Comparison of ENCODE assay signal across 8 mouse cellular contexts in the genomic region with DNA sequence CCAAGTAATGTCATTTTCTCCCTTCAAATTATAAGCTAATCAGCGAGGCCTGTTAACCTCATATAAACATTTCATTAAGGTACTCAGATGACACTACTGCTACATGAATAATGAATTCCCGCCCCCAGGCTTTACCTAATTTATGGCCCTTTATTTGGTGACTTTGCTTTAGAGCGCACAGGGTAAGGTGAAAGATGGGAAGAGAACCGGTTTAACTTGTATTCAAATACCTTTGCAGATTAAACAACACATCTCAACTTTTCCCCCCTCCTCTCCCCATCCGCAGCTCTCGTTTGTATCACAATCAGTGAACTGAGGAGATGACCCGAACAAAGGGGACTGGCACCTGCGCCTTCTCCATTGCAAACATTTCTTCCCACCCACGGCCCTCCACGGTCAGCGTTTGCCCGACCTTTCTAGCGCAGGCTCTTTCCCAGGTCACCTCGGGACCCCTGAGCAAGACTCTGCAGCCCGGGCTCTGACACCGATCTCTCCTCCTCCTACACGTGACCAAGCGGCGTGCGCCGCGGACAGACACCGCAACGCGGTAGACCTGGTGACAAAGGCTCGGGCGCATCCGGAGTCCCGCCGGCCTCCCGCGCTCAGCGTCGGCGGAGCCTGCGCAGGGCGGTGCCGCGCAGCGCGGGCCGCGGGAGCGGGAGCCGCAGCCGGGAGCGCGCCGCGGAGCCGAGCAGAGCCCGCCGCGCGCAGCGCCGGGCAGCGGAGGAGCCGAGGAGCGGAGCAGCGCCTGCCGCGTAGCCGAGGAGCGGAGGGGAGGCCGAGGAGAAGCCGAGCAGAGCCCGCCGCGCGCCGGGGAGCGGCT. TPM values are rescaled to one million over a fixed set of nuclear protein-coding genes. Genes with fewer than 3 reads are reported as not detected.
DNase-seq lines count a peak whose midpoint lies in the region; ATAC-seq and TF ChIP-seq lines count a peak whose summit lies in the region.

A gene (plus strand): TSS at position 328 of the 823 bp plus-strand sequence.

- no peak for TF ChIP-seq CTCF in lung, embryonic 14.5 days (IDR thresholded peaks at IDR 0.05; ENCODE audit: low read depth)
- TF ChIP-seq CTCF in olfactory bulb, adult 2 months (IDR thresholded peaks at IDR 0.05; ENCODE audit: insufficient read depth, low read depth, low read length) = no peak

- H3K4me3 ChIP-seq in lung, embryonic 14.5 days (ENCODE audit: low read depth, low read length) = peak within 1 kb of the TSS; percentile 92
- H3K4me3 ChIP-seq in olfactory bulb, adult 2 months (ENCODE audit: insufficient read depth, low read depth, low read length) = peak within 1 kb of the TSS; percentile 93

- WGBS in lung, embryonic 14.5 days = 1% methylated on average over 70 of the region's 73 CpGs
- 1% methylated on average over 70 of the region's 73 CpGs for WGBS in olfactory bulb, adult 2 months

- peak within 1 kb of the TSS; percentile 99 for H3K27ac ChIP-seq in lung, embryonic 14.5 days (ENCODE audit: low read depth)
- peak within 1 kb of the TSS; percentile 96 for H3K27ac ChIP-seq in olfactory bulb, adult 2 months (ENCODE audit: insufficient read depth, low read depth, low read length)

- peak; percentile 89; the same call in 1 of the 2 replicates for TF ChIP-seq POLR2A in olfactory bulb, adult 2 months (IDR thresholded peaks at IDR 0.05; ENCODE audit: insufficient read depth, low read depth, low read length)

- H3K4me2 ChIP-seq in lung, embryonic 14.5 days = peak within 1 kb of the TSS; percentile 67

- H3K4me1 ChIP-seq in lung, embryonic 14.5 days (ENCODE audit: insufficient read depth) = peaks cover 18% of the 10 kb centered on the region
- H3K4me1 ChIP-seq in olfactory bulb, adult 2 months (ENCODE audit: control insufficient read depth, insufficient read depth, low read length) = peaks cover 9% of the 10 kb centered on the region

- peak within 1 kb of the TSS; percentile 98 for H3K9ac ChIP-seq in lung, embryonic 14.5 days

- no peaks in the 10 kb centered on the region for H3K27me3 ChIP-seq in lung, embryonic 14.5 days (ENCODE audit: insufficient read depth, low read length)

- no peaks in the 10 kb centered on the region for H3K9me3 ChIP-seq in lung, embryonic 14.5 days (ENCODE audit: low read depth, low read length)

- peak; percentile 98 for DNase-seq in R1 (ENCODE audit: low read depth, low spot score)
- DNase-seq in cerebellum, adult 9-10 months = peak; percentile 89
- DNase-seq in forelimb bud, embryonic 11.5 days (ENCODE audit: low read depth, low spot score) = peak; percentile 83
- DNase-seq in heart, postnatal 36 days = peak; percentile 74 to 87
- peak; percentile 79 to 81 for DNase-seq in layer of hippocampus, adult 8-10 months (ENCODE audit: low spot score in 2 of 2)
- DNase-seq in lung, embryonic 14.5 days = peak; percentile 89
- DNase-seq in thymus, postnatal 25 days = peak; percentile 78

- ATAC-seq in lung, embryonic 14.5 days (ENCODE audit: insufficient read depth) = peak; percentile 89

- no peaks in the 10 kb centered on the region for H3K36me3 ChIP-seq in lung, embryonic 14.5 days (ENCODE audit: insufficient read depth)

- intact Hi-C loops in heart, postnatal 36 days (cut with DNase I) = loop anchor here (1.0 to 5.0 kb wide), 5 partner anchors 31 to 185 kb away; no protein-coding TSS in a partner anchor

RNA-seq across cellular contexts. Expression of the gene that starts here (rescaled TPM):
- total RNA-seq in heart, postnatal 36 days (2021) = 10 to 100 TPM; 39.4 to 41.1 TPM
- 100 to 1,000 TPM in 2 of 4 experiments, 10 to 100 TPM in 2; 90.8 to 103 (median 98.5) TPM for total RNA-seq in layer of hippocampus, adult 8-10 months (2022)
- 34.8 and 34.9 TPM in 2 replicates for polyA plus RNA-seq in lung, embryonic 14.5 days (2014; fragmentation: Nextera tagmentation; extraction: Ambion mirVana)
- polyA plus RNA-seq in olfactory bulb, adult 2 months (2012; ENCODE audit: insufficient read depth, insufficient read length, low replicate concordance, missing spikeins) = 77.0 and 101 TPM in 2 replicates

Comparison
In these comparisons a context has a peak if more than half of its experiments do, and no peak if none do; other contexts are left out.
1. Peak in every context shown above with its lines: DNase-seq, ATAC-seq, H3K4me3 ChIP-seq and H3K27ac ChIP-seq.